8 mouse cellular contexts compared by ENCODE assay signal in genomic region chr17:50069897-50070636, GRCm38 (mm10).
DNase-seq lines count a peak whose midpoint lies in the region; ATAC-seq lines count a peak whose summit lies in the region.

No protein-coding gene starts in this region.

- no peaks in the 10 kb centered on the region for H3K9me3 ChIP-seq in erythroblast, embryonic 14.5 days (ENCODE audit: control insufficient read depth, low read length)
- H3K9me3 ChIP-seq in midbrain, embryonic 15.5 days = no peaks in the 10 kb centered on the region

- H3K27me3 ChIP-seq in erythroblast, embryonic 14.5 days (ENCODE audit: control insufficient read depth) = no peaks in the 10 kb centered on the region
- H3K27me3 ChIP-seq in midbrain, embryonic 15.5 days (replicated peaks) = no peaks in the 10 kb centered on the region

- peak; percentile 67 to 83 for DNase-seq in layer of hippocampus, adult 18-20 months (ENCODE audit: low spot score in 2 of 2)
- no peak for DNase-seq in layer of hippocampus, adult 9-10 months (ENCODE audit: low spot score)
- peak; percentile 53 for DNase-seq in heart, postnatal 4 days
- DNase-seq in kidney, adult 9 months = no peak
- no peak for DNase-seq in lung, postnatal 25 days (ENCODE audit: low spot score)

- H3K9ac ChIP-seq in midbrain, embryonic 15.5 days = no peak overlapping the region

- no peak overlapping the region for H3K27ac ChIP-seq in midbrain, embryonic 15.5 days

- no peaks in the 10 kb centered on the region for H3K36me3 ChIP-seq in erythroblast, embryonic 14.5 days (ENCODE audit: control insufficient read depth)
- no peaks in the 10 kb centered on the region for H3K36me3 ChIP-seq in midbrain, embryonic 15.5 days (replicated peaks)

- H3K4me1 ChIP-seq in erythroblast, embryonic 14.5 days (ENCODE audit: control insufficient read depth) = peaks cover 43% of the 10 kb centered on the region
- H3K4me1 ChIP-seq in midbrain, embryonic 15.5 days = no peaks in the 10 kb centered on the region

- peak overlapping the region; percentile 43 for H3K4me3 ChIP-seq in erythroblast, embryonic 14.5 days (replicated peaks)
- no peak overlapping the region for H3K4me3 ChIP-seq in midbrain, embryonic 15.5 days

- no peak overlapping the region for H3K4me2 ChIP-seq in midbrain, embryonic 15.5 days

- WGBS in midbrain, embryonic 15.5 days = 54% methylated on average over 10 of the region's 10 CpGs

- ATAC-seq in megakaryocyte-erythroid progenitor cell, adult 5-6 weeks (replicated peaks; ENCODE audit: low FRiP score, low TSS enrichment, poor library complexity, severe bottlenecking) = peak; percentile 86
- ATAC-seq in midbrain, embryonic 15.5 days (replicated peaks) = no peak

Comparison
In these comparisons a context has a peak if more than half of its experiments do, and no peak if none do; other contexts are left out.
1. DNase-seq: peak in layer of hippocampus, adult 18-20 months (2 of 2) and heart, postnatal 4 days (single experiment); none in layer of hippocampus, adult 9-10 months (single experiment), kidney, adult 9 months (single experiment) and lung, postnatal 25 days (single experiment).